Mouse (Mus musculus) kidney, adult 18-20 months (tissue): ENCODE measurements around the gene Gm13271.
"Not testable (repeated sequence)": the region's sequence is repeated elsewhere in the genome, so short reads cannot be mapped to it uniquely, and the experiment has no call there.

ENCODE experiments used
- DNase-seq: peaks from one replicate; pipeline ENCODE4 v3.0.0; 2021

The Gm13271 gene

DNA sequence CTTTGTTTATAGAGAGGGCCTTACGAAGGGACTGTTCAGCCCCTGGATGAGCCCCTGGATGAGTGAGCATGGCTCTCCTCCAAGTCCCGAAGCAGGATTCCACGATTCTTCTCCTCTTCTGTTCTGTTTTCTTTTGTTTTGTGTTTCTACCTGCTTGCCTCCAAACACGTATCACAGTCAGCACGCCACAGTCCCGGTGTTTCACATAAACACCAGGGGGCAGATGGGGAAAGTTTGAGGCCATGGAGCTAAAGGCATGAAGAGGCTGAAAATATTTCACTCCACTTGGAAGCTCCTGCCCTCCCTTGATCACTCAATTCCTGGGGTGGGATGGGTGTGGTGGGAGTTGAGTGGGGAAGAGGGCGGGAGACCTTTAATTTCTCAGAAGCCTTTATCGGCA is 7.1 kb downstream of the Gm13271 start:
- peak; percentile 48 for DNase-seq

DNA sequence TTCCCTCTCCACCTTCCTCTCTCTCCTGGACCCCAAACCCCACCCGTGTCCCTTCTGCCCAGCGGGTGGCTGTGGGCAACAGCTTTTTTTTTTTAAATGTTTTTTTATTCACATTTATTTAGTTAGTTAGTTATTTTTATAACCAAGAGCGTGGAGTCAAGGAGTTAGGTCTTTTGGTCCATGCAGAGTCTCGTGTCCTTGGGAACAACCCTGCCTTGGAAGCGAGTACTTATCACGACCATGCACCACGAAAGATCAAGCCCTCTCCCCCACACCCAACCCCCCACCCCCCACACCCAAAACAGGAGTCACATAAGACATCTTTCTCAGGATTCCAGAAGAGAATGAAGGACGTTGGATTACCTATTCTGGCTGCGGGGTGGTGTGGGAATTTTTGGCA is 7.7 kb downstream of the Gm13271 start:
- DNase-seq: peak; percentile 13

DNA sequence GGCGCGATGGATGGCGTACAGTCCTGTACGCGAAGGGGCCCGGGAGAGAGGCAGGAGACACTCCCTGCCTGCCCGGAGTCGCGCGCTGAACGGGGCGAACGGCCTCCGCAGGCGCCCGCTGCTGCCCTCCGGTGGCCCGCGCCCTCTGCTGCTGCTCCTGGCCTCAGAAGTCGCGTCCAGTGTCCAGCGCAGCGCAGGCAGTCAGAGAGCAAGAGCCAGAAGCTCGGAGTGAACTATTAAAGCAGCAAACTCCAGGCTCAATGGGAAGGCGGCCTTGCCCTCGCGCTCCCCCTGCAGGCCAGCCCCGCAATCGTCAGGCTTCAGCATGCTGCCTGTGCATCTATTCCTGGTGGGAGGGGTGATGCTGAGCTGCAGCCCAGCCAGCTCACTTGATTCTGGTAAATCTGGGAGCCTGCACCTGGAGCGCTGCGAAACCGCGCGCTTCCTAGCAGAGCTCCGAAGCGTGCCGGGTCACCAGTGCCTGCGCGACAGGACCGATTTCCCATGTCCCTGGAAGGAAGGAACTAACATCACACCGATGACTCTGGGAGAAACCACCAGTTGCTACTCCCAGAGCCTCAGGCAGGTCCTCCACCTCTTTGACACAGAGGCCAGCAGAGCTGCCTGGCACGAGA is 8.8 kb downstream of the Gm13271 start:
- peak; percentile 68 for DNase-seq

DNA sequence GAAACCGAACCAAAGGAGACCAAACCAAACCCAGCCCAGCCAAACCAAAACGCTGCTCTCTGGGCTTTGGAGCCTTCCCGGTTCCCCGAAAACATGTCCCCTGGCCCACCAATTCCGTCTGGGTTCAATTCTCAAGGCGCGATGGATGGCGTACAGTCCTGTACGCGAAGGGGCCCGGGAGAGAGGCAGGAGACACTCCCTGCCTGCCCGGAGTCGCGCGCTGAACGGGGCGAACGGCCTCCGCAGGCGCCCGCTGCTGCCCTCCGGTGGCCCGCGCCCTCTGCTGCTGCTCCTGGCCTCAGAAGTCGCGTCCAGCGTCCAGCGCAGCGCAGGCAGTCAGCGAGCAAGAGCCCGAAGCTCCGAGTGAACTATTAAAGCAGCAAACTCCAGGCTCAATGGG is 18.9 kb downstream of the Gm13271 start, which contains the start of gene Gm13290:
Gene Gm13290 (plus strand): TSS at position 301 of the 400 bp plus-strand sequence.
- not testable (repeated sequence) for DNase-seq

DNA sequence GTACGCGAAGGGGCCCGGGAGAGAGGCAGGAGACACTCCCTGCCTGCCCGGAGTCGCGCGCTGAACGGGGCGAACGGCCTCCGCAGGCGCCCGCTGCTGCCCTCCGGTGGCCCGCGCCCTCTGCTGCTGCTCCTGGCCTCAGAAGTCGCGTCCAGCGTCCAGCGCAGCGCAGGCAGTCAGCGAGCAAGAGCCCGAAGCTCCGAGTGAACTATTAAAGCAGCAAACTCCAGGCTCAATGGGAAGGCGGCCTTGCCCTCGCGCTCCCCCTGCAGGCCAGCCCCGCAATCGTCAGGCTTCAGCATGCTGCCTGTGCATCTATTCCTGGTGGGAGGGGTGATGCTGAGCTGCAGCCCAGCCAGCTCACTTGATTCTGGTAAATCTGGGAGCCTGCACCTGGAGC is 22.0 kb downstream of the Gm13271 start, which contains the start of gene Gm13289:
Gene Gm13289 (plus strand): TSS at position 301 of the 400 bp plus-strand sequence.
- not testable (repeated sequence) for DNase-seq

DNA sequence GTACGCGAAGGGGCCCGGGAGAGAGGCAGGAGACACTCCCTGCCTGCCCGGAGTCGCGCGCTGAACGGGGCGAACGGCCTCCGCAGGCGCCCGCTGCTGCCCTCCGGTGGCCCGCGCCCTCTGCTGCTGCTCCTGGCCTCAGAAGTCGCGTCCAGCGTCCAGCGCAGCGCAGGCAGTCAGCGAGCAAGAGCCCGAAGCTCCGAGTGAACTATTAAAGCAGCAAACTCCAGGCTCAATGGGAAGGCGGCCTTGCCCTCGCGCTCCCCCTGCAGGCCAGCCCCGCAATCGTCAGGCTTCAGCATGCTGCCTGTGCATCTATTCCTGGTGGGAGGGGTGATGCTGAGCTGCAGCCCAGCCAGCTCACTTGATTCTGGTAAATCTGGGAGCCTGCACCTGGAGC is 24.9 kb downstream of the Gm13271 start, which contains the start of gene Gm13272:
Gene Gm13272 (plus strand): TSS at position 301 of the 400 bp plus-strand sequence.
- not testable (repeated sequence) for DNase-seq

DNA sequence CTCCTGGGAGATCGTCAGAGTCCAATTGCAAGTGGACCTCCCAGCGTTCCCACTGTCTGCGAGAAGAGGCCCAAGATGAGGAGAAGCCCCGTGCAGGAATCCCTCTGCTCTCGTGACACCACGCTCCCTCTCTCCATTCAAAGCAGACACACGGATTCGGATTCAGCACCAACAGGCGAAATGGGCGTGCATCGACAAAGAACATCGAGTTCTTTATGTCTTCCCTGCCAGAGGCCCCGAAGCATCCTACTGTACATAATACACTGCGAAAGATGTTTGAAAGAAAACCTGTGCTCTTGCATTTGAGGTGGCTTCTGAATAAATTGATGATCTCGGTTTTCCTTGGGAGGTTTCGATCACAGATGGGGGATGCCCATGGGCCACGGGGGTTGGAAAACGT is 25.7 kb downstream of the Gm13271 start:
- not testable (repeated sequence) for DNase-seq

DNA sequence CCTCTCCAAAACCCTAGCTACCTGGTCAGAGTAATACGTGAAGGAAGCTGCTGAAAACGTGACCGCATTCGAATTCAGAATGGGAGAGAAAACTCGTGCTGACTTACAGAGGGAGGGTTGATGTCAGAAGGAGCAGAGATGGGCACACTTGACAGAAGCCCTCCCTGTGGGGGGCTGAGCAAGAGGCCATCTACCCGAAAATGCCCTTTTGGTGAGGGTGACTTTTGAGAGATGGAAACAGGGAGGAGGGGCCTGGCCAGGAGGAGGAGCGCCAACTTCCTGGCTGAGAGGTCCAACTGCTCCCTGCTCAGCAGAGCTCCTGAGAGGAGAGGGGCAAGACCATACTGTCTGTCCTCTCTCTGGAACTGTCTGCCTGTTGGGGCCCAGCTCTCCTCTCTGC is 27.2 kb downstream of the Gm13271 start, which contains the start of gene Ifnz:
Gene Ifnz (plus strand): TSS at position 301 of the 400 bp plus-strand sequence.
- not testable (repeated sequence) for DNase-seq

DNA sequence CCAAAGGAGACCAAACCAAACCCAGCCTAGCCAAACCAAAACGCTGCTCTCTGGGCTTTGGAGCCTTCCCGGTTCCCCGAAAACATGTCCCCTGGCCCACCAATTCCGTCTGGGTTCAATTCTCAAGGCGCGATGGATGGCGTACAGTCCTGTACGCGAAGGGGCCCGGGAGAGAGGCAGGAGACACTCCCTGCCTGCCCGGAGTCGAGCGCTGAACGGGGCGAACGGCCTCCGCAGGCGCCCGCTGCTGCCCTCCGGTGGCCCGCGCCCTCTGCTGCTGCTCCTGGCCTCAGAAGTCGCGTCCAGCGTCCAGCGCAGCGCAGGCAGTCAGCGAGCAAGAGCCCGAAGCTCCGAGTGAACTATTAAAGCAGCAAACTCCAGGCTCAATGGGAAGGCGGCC is 27.7 kb downstream of the Gm13271 start:
- not testable (repeated sequence) for DNase-seq

DNA sequence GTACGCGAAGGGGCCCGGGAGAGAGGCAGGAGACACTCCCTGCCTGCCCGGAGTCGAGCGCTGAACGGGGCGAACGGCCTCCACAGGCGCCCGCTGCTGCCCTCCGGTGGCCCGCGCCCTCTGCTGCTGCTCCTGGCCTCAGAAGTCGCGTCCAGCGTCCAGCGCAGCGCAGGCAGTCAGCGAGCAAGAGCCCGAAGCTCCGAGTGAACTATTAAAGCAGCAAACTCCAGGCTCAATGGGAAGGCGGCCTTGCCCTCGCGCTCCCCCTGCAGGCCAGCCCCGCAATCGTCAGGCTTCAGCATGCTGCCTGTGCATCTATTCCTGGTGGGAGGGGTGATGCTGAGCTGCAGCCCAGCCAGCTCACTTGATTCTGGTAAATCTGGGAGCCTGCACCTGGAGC is 30.7 kb downstream of the Gm13271 start, which contains the start of gene Gm13276:
Gene Gm13276 (plus strand): TSS at position 301 of the 400 bp plus-strand sequence.
- DNase-seq: not testable (repeated sequence)

DNA sequence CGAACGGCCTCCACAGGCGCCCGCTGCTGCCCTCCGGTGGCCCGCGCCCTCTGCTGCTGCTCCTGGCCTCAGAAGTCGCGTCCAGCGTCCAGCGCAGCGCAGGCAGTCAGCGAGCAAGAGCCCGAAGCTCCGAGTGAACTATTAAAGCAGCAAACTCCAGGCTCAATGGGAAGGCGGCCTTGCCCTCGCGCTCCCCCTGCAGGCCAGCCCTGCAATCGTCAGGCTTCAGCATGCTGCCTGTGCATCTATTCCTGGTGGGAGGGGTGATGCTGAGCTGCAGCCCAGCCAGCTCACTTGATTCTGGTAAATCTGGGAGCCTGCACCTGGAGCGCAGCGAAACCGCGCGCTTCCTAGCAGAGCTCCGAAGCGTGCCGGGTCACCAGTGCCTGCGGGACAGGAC is 33.7 kb downstream of the Gm13271 start, which contains the start of gene Gm13277:
Gene Gm13277 (plus strand): TSS at position 231 of the 400 bp plus-strand sequence.
- peak; percentile 74 for DNase-seq

DNA sequence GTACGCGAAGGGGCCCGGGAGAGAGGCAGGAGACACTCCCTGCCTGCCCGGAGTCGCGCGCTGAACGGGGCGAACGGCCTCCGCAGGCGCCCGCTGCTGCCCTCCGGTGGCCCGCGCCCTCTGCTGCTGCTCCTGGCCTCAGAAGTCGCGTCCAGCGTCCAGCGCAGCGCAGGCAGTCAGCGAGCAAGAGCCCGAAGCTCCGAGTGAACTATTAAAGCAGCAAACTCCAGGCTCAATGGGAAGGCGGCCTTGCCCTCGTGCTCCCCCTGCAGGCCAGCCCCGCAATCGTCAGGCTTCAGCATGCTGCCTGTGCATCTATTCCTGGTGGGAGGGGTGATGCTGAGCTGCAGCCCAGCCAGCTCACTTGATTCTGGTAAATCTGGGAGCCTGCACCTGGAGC is 36.6 kb downstream of the Gm13271 start, which contains the start of gene Gm13278:
Gene Gm13278 (plus strand): TSS at position 301 of the 400 bp plus-strand sequence.
- not testable (repeated sequence) for DNase-seq

DNA sequence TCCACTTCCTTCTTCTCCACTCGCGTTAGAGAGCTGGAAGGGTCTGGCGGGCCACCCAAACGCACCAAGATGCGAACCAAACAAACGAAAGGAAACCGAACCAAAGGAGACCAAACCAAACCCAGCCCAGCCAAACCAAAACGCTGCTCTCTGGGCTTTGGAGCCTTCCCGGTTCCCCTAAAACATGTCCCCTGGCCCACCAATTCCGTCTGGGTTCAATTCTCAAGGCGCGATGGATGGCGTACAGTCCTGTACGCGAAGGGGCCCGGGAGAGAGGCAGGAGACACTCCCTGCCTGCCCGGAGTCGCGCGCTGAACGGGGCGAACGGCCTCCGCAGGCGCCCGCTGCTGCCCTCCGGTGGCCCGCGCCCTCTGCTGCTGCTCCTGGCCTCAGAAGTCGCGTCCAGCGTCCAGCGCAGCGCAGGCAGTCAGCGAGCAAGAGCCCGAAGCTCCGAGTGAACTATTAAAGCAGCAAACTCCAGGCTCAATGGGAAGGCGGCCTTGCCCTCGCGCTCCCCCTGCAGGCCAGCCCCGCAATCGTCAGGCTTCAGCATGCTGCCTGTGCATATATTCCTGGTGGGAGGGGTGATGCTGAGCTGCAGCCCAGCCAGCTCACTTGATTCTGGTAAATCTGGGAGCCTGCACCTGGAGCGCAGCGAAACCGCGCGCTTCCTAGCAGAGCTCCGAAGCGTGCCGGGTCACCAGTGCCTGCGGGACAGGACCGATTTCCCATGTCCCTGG is 39.4 kb downstream of the Gm13271 start, which contains the start of gene Gm13275:
Gene Gm13275 (plus strand): TSS at position 552 of the 740 bp plus-strand sequence.
- peak; percentile 74 for DNase-seq

DNA sequence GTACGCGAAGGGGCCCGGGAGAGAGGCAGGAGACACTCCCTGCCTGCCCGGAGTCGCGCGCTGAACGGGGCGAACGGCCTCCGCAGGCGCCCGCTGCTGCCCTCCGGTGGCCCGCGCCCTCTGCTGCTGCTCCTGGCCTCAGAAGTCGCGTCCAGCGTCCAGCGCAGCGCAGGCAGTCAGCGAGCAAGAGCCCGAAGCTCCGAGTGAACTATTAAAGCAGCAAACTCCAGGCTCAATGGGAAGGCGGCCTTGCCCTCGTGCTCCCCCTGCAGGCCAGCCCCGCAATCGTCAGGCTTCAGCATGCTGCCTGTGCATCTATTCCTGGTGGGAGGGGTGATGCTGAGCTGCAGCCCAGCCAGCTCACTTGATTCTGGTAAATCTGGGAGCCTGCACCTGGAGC is 42.4 kb downstream of the Gm13271 start, which contains the start of gene Gm13279:
Gene Gm13279 (plus strand): TSS at position 301 of the 400 bp plus-strand sequence.
- DNase-seq: not testable (repeated sequence)

DNA sequence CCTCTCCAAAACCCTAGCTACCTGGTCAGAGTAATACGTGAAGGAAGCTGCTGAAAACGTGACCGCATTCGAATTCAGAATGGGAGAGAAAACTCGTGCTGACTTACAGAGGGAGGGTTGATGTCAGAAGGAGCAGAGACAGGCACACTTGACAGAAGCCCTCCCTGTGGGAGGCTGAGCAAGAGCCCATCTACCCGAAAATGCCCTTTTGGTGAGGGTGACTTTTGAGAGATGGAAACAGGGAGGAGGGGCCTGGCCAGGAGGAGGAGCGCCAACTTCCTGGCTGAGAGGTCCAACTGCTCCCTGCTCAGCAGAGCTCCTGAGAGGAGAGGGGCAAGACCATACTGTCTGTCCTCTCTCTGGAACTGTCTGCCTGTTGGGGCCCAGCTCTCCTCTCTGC is 44.7 kb downstream of the Gm13271 start, which contains the start of gene Gm13285:
Gene Gm13285 (plus strand): TSS at position 301 of the 400 bp plus-strand sequence.
- DNase-seq: not testable (repeated sequence)

DNA sequence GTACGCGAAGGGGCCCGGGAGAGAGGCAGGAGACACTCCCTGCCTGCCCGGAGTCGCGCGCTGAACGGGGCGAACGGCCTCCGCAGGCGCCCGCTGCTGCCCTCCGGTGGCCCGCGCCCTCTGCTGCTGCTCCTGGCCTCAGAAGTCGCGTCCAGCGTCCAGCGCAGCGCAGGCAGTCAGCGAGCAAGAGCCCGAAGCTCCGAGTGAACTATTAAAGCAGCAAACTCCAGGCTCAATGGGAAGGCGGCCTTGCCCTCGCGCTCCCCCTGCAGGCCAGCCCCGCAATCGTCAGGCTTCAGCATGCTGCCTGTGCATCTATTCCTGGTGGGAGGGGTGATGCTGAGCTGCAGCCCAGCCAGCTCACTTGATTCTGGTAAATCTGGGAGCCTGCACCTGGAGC is 48.3 kb downstream of the Gm13271 start, which contains the start of gene Gm13287:
Gene Gm13287 (plus strand): TSS at position 301 of the 400 bp plus-strand sequence.
- DNase-seq: not testable (repeated sequence)
